Mouse (Mus musculus): ENCODE results near the gene Arfrp1. TPM values are rescaled to one million over a fixed set of nuclear protein-coding genes. Genes with fewer than 3 reads are reported as not detected.

Arfrp1 gene
- polyA plus RNA-seq, 1 experiment from 2014 or later, result 51.5 TPM

GRCm38 (mm10) chr2:181319248-181320102, 45.7 kb downstream of the Arfrp1 start, which contains the start of gene Rtel1:
Gene Rtel1 (plus strand): TSS chr2:181319739.
- H3K4me3 ChIP-seq (ENCODE audit: low read length), result peak within 1 kb of the TSS; percentile 72
- WGBS, result 6% methylated on average over 40 of the region's 40 CpGs
- ATAC-seq (ENCODE audit: low FRiP score, low TSS enrichment), result peak; percentile 94
- peaks cover 9% of the 10 kb centered on the region; the same call in 1 of the 2 replicates for H3K27me3 ChIP-seq (ENCODE audit: control insufficient read depth, insufficient read depth, low read length)
- peaks cover 7% of the 10 kb centered on the region; the same call in 1 of the 2 replicates for H3K4me1 ChIP-seq (ENCODE audit: control insufficient read depth, insufficient read depth, low read length)
- H3K36me3 ChIP-seq (ENCODE audit: control insufficient read depth, insufficient read depth, low read length), result peaks cover 22% of the 10 kb centered on the region
- H3K9ac ChIP-seq (ENCODE audit: low read depth, low read length), result peak within 1 kb of the TSS; percentile 65
- H3K27ac ChIP-seq (ENCODE audit: low read depth, low read length), result peak within 1 kb of the TSS; percentile 74; the same call in 1 of the 2 replicates
- no peaks in the 10 kb centered on the region for H3K9me3 ChIP-seq (ENCODE audit: control insufficient read depth, low read length)
- peak within 1 kb of the TSS; percentile 83 for H3K4me2 ChIP-seq (replicated peaks; ENCODE audit: low read depth, low read length)

GRCm38 (mm10) chr2:181314080-181314810, 51.0 kb downstream of the Arfrp1 start, which contains the start of gene Stmn3:
Gene Stmn3 (minus strand): TSS chr2:181314500.
- Histone ChIP-seq H3K4me2 (replicated peaks; ENCODE audit: low read depth, low read length) (peak within 1 kb of the TSS; percentile 33), H3K27me3 (ENCODE audit: control insufficient read depth, insufficient read depth, low read length) (peaks cover 35% of the 10 kb centered on the region), H3K9ac (ENCODE audit: low read depth, low read length) (no peak within 1 kb of the TSS; the same call in 1 of the 2 replicates), H3K36me3 (ENCODE audit: control insufficient read depth, insufficient read depth, low read length) (no peaks in the 10 kb centered on the region), H3K4me1 (ENCODE audit: control insufficient read depth, insufficient read depth, low read length) (0 out of 2 replicates have a peak, but pooled peaks cover 7% of the 10 kb centered on the region), H3K27ac (ENCODE audit: low read depth, low read length) (no peak within 1 kb of the TSS), H3K4me3 (ENCODE audit: low read length) (peak within 1 kb of the TSS; percentile 16), H3K9me3 (ENCODE audit: control insufficient read depth, low read length) (no peaks in the 10 kb centered on the region)
- WGBS, result 5% methylated on average over 23 of the region's 23 CpGs
- ATAC-seq (ENCODE audit: low FRiP score, low TSS enrichment), result peak; percentile 73

DNA sequence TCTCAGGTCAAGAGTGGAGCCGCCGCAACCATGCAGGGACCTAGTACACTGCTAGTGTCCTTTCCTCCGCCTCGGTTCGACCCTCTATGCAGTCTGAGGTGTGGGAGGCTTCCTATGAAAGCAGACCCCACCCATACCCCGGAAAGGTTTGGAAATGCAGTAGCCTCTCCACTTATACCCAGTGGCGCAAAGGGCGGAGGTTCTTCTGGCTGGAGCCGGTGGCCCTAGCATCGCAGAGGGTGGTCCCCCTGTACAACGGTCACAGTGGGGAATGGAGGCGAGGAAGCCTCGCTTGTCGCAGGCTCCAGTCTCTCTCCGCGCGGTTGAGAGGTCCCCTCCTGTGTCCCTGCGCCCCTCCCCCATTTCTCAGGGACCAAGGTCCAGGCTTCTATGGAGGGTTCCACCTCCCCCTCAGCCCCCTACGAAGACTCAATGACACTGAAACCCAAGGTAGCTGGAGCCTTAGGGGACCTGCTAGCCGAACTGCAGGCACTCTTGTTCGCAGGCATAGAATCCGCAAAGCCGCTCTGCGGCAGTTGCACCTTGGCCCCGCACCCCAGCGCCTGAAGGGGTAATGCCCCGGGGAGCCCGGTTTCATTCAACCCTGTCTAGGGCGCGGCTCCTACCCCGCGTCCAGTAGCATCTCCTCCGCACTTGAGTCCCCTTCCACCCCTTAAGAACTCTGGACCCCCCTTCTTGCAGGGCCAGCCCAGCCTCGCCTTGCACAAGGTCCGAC, 51.7 kb downstream of the Arfrp1 start:
- no peak overlapping the region for H3K27ac ChIP-seq (ENCODE audit: low read depth, low read length)
- H3K4me2 ChIP-seq (replicated peaks; ENCODE audit: low read depth, low read length), result peak overlapping the region; percentile 33
- no peaks in the 10 kb centered on the region for H3K9me3 ChIP-seq (ENCODE audit: control insufficient read depth, low read length)
- H3K9ac ChIP-seq (ENCODE audit: low read depth, low read length), result no peak overlapping the region; the same call in 1 of the 2 replicates
- H3K27me3 ChIP-seq (ENCODE audit: control insufficient read depth, insufficient read depth, low read length), result peaks cover 35% of the 10 kb centered on the region
- H3K4me1 ChIP-seq (ENCODE audit: control insufficient read depth, insufficient read depth, low read length), result 0 out of 2 replicates have a peak, but pooled peaks cover 7% of the 10 kb centered on the region
- H3K4me3 ChIP-seq (ENCODE audit: low read length), result peak overlapping the region; percentile 16
- ATAC-seq (ENCODE audit: low FRiP score, low TSS enrichment), result peak; percentile 32
- WGBS, result 2% methylated on average over 35 of the region's 35 CpGs
- H3K36me3 ChIP-seq (ENCODE audit: control insufficient read depth, insufficient read depth, low read length), result no peaks in the 10 kb centered on the region

- Histone ChIP-seq H3K4me2 (replicated peaks; ENCODE audit: low read depth, low read length) (no peak overlapping the region), H3K4me1 (ENCODE audit: control insufficient read depth, insufficient read depth, low read length) (0 out of 2 replicates have a peak, but pooled peaks cover 7% of the 10 kb centered on the region), H3K4me3 (ENCODE audit: low read length) (no peak overlapping the region), H3K9me3 (ENCODE audit: control insufficient read depth, low read length) (no peaks in the 10 kb centered on the region), H3K27ac (ENCODE audit: low read depth, low read length) (no peak overlapping the region), H3K9ac (ENCODE audit: low read depth, low read length) (no peak overlapping the region), H3K36me3 (ENCODE audit: control insufficient read depth, insufficient read depth, low read length) (no peaks in the 10 kb centered on the region), H3K27me3 (ENCODE audit: control insufficient read depth, insufficient read depth, low read length) (peaks cover 35% of the 10 kb centered on the region)
- WGBS, result 15% methylated on average over 5 of the region's 5 CpGs
- ATAC-seq (ENCODE audit: low FRiP score, low TSS enrichment), result no peak
Observed at GRCm38 (mm10) chr2:181313006-181313343, 52.2 kb downstream of the Arfrp1 start.

- no peak for ATAC-seq (ENCODE audit: low FRiP score, low TSS enrichment)
- H3K4me2 ChIP-seq (replicated peaks; ENCODE audit: low read depth, low read length), result no peak overlapping the region
- no peak overlapping the region for H3K9ac ChIP-seq (ENCODE audit: low read depth, low read length)
- 86% methylated on average over 3 of the region's 3 CpGs for WGBS
- H3K9me3 ChIP-seq (ENCODE audit: control insufficient read depth, low read length), result no peaks in the 10 kb centered on the region
- no peaks in the 10 kb centered on the region for H3K36me3 ChIP-seq (ENCODE audit: control insufficient read depth, insufficient read depth, low read length)
- H3K4me3 ChIP-seq (ENCODE audit: low read length), result no peak overlapping the region
- no peak overlapping the region for H3K27ac ChIP-seq (ENCODE audit: low read depth, low read length)
- H3K27me3 ChIP-seq (ENCODE audit: control insufficient read depth, insufficient read depth, low read length), result peaks cover 36% of the 10 kb centered on the region
- H3K4me1 ChIP-seq (ENCODE audit: control insufficient read depth, insufficient read depth, low read length), result peaks cover 7% of the 10 kb centered on the region; the same call in 1 of the 2 replicates
Observed at GRCm38 (mm10) chr2:181312435-181312834, 52.8 kb downstream of the Arfrp1 start.

Other genes with a start within 250 kb of the Arfrp1 start
- not detected in 2 replicates for gene Kcnq2, start 230.1 kb downstream of the Arfrp1 start, polyA plus RNA-seq (2014; fragmentation: Nextera tagmentation; extraction: Ambion mirVana)
- not detected in 2 replicates for gene Eef1a2, start 208.4 kb downstream of the Arfrp1 start, polyA plus RNA-seq (2014; fragmentation: Nextera tagmentation; extraction: Ambion mirVana)
- gene Ppdpf, start 178.2 kb downstream of the Arfrp1 start, polyA plus RNA-seq (2014; fragmentation: Nextera tagmentation; extraction: Ambion mirVana), result 387 and 477 TPM in 2 replicates
- not detected in 2 replicates for gene Ptk6, start 162.6 kb downstream of the Arfrp1 start, polyA plus RNA-seq (2014; fragmentation: Nextera tagmentation; extraction: Ambion mirVana)
- gene Srms, start 152.2 kb downstream of the Arfrp1 start, polyA plus RNA-seq (2014; fragmentation: Nextera tagmentation; extraction: Ambion mirVana), result 0.14 and 0.24 TPM in 2 replicates
- gene Fndc11, start 145.4 kb downstream of the Arfrp1 start, polyA plus RNA-seq (2014; fragmentation: Nextera tagmentation; extraction: Ambion mirVana), result 0.58 TPM in 1 of 2 replicates, not detected in the other
- gene Helz2, start 123.4 kb downstream of the Arfrp1 start, polyA plus RNA-seq (2014; fragmentation: Nextera tagmentation; extraction: Ambion mirVana), result 1.3 and 1.4 TPM in 2 replicates
- 9.4 and 17.9 TPM in 2 replicates for gene Gmeb2, start 77.4 kb downstream of the Arfrp1 start, polyA plus RNA-seq (2014; fragmentation: Nextera tagmentation; extraction: Ambion mirVana)
- gene Stmn3, start 50.9 kb downstream of the Arfrp1 start, polyA plus RNA-seq (2014; fragmentation: Nextera tagmentation; extraction: Ambion mirVana), result 0.46 and 0.62 TPM in 2 replicates
- gene Rtel1, start 45.7 kb downstream of the Arfrp1 start, polyA plus RNA-seq (2014; fragmentation: Nextera tagmentation; extraction: Ambion mirVana), result 40.0 and 59.2 TPM in 2 replicates
- gene Zgpat, start 476 bp downstream of the Arfrp1 start, polyA plus RNA-seq (2014; fragmentation: Nextera tagmentation; extraction: Ambion mirVana), result 25.7 and 39.0 TPM in 2 replicates
- 17.3 and 22.1 TPM in 2 replicates for gene Lime1, start 14.7 kb upstream of the Arfrp1 start, polyA plus RNA-seq (2014; fragmentation: Nextera tagmentation; extraction: Ambion mirVana)
- 13.7 and 26.6 TPM in 2 replicates for gene Zbtb46, start 94.0 kb upstream of the Arfrp1 start, polyA plus RNA-seq (2014; fragmentation: Nextera tagmentation; extraction: Ambion mirVana)
- 0.14 and 0.19 TPM in 2 replicates for gene Abhd16b, start 127.8 kb upstream of the Arfrp1 start, polyA plus RNA-seq (2014; fragmentation: Nextera tagmentation; extraction: Ambion mirVana)
- gene Tpd52l2, start 131.7 kb upstream of the Arfrp1 start, polyA plus RNA-seq (2014; fragmentation: Nextera tagmentation; extraction: Ambion mirVana), result 175 and 184 TPM in 2 replicates
- gene Dnajc5, start 155.1 kb upstream of the Arfrp1 start, polyA plus RNA-seq (2014; fragmentation: Nextera tagmentation; extraction: Ambion mirVana), result 41.5 and 82.2 TPM in 2 replicates
- 45.3 and 49.4 TPM in 2 replicates for gene Uckl1, start 219.5 kb upstream of the Arfrp1 start, polyA plus RNA-seq (2014; fragmentation: Nextera tagmentation; extraction: Ambion mirVana)
- gene Prpf6, start 226.5 kb upstream of the Arfrp1 start, polyA plus RNA-seq (2014; fragmentation: Nextera tagmentation; extraction: Ambion mirVana), result 64.5 and 64.8 TPM in 2 replicates
- 28.5 and 50.6 TPM in 2 replicates for gene Zfp512b, start 227.4 kb upstream of the Arfrp1 start, polyA plus RNA-seq (2014; fragmentation: Nextera tagmentation; extraction: Ambion mirVana)
- gene Samd10, start 233.8 kb upstream of the Arfrp1 start, polyA plus RNA-seq (2014; fragmentation: Nextera tagmentation; extraction: Ambion mirVana), result 24.5 and 29.2 TPM in 2 replicates

All from kidney, embryonic 14.5 days (tissue).